ENCODE assay signal across 22 mouse cellular contexts in genomic region chr2:113210023-113210422, GRCm38 (mm10). TPM values are rescaled to one million over a fixed set of nuclear protein-coding genes. Genes with fewer than 3 reads are reported as not detected.
DNase-seq lines count a peak whose midpoint lies in the region; ATAC-seq lines count a peak whose summit lies in the region.
"Had no signal": no experiment of that assay in that cellular context is flagged by ENCODE, and none has a peak within 500 bp of the region (broad histone marks: within the 10 kb centered on the region; RNA-seq: fewer than 3 reads in every experiment).

No protein-coding gene starts in this region.

- no peaks in the 10 kb centered on the region for H3K9me3 ChIP-seq in midbrain, embryonic 11.5 days (ENCODE audit: control insufficient read depth, low read length)
- H3K9me3 ChIP-seq in midbrain, embryonic 10.5 days (replicated peaks) = no peaks in the 10 kb centered on the region
- H3K9me3 ChIP-seq: embryonic facial prominence, embryonic 13.5 days; embryonic facial prominence, embryonic 15.5 days; forebrain, embryonic 10.5 days; forebrain, embryonic 12.5 days had no signal

- DNase-seq in midbrain, embryonic 11.5 days (ENCODE audit: low spot score, missing footprints) = peak; percentile 53
- DNase-seq in midbrain, embryonic 10.5 days (ENCODE audit: low spot score) = no peak
- peak; percentile 64 for DNase-seq in brain, adult 2 months (ENCODE audit: low read depth, low spot score)
- peak; percentile 19 for DNase-seq in telencephalon, adult 2 months (ENCODE audit: low read depth, low spot score)
- DNase-seq: adrenal gland, adult 8-10 months; adrenal gland, postnatal 14 days; adrenal gland, postnatal 36 days; cerebellum, adult 11 months; cerebellum, adult 18-20 months; cerebellum, adult 8-10 months; cerebellum, adult 9-11 months; cerebellum, postnatal 14 days; cerebellum, postnatal 36 days; embryo, embryonic 11 days had no signal

- no peak overlapping the region for H3K4me3 ChIP-seq in midbrain, embryonic 11.5 days (ENCODE audit: low read depth, low read length)
- H3K4me3 ChIP-seq in midbrain, embryonic 10.5 days = no peak overlapping the region
- H3K4me3 ChIP-seq: embryonic facial prominence, embryonic 13.5 days; embryonic facial prominence, embryonic 15.5 days; erythroblast, embryonic 14.5 days; forebrain, embryonic 10.5 days; forebrain, embryonic 12.5 days had no signal

- ATAC-seq in midbrain, embryonic 11.5 days (ENCODE audit: low FRiP score) = no peak
- no peak for ATAC-seq in activated CD4-positive, CD25-positive, alpha-beta regulatory T cell, adult 4 months
- ATAC-seq: forebrain, embryonic 14.5 days; forebrain, embryonic 16.5 days had no signal

- H3K9ac ChIP-seq in midbrain, embryonic 11.5 days (ENCODE audit: low read length) = no peak overlapping the region
- H3K9ac ChIP-seq: embryonic facial prominence, embryonic 13.5 days; embryonic facial prominence, embryonic 15.5 days; forebrain, embryonic 12.5 days had no signal

- no peak overlapping the region for H3K27ac ChIP-seq in midbrain, embryonic 11.5 days (ENCODE audit: low read depth, low read length)
- H3K27ac ChIP-seq in midbrain, embryonic 10.5 days (replicated peaks) = no peak overlapping the region
- H3K27ac ChIP-seq: embryonic facial prominence, embryonic 13.5 days; embryonic facial prominence, embryonic 15.5 days; forebrain, embryonic 10.5 days; forebrain, embryonic 12.5 days had no signal

- H3K4me2 ChIP-seq in midbrain, embryonic 11.5 days = no peak overlapping the region
- H3K4me2 ChIP-seq: embryonic facial prominence, embryonic 13.5 days; embryonic facial prominence, embryonic 15.5 days; forebrain, embryonic 12.5 days had no signal

- no peaks in the 10 kb centered on the region for H3K36me3 ChIP-seq in midbrain, embryonic 11.5 days (ENCODE audit: control insufficient read depth, insufficient read depth, low read length)
- no peaks in the 10 kb centered on the region for H3K36me3 ChIP-seq in midbrain, embryonic 10.5 days
- H3K36me3 ChIP-seq: embryonic facial prominence, embryonic 13.5 days; embryonic facial prominence, embryonic 15.5 days; forebrain, embryonic 10.5 days; forebrain, embryonic 12.5 days had no signal

- H3K27me3 ChIP-seq in midbrain, embryonic 11.5 days (ENCODE audit: control insufficient read depth, insufficient read depth, low read length) = no peaks in the 10 kb centered on the region
- H3K27me3 ChIP-seq in midbrain, embryonic 10.5 days (ENCODE audit: low read depth, poor library complexity, severe bottlenecking) = peaks cover 10% of the 10 kb centered on the region

- 83% methylated on average over 3 of the region's 3 CpGs for WGBS in midbrain, embryonic 11.5 days
- 84% methylated on average over 3 of the region's 3 CpGs for WGBS in midbrain, embryonic 10.5 days

- H3K4me1 ChIP-seq in midbrain, embryonic 11.5 days (ENCODE audit: control insufficient read depth, insufficient read depth, low read length) = no peaks in the 10 kb centered on the region
- H3K4me1 ChIP-seq in midbrain, embryonic 10.5 days = peaks cover 5% of the 10 kb centered on the region; the same call in 1 of the 2 replicates
- H3K4me1 ChIP-seq: embryonic facial prominence, embryonic 13.5 days; embryonic facial prominence, embryonic 15.5 days; forebrain, embryonic 10.5 days; forebrain, embryonic 12.5 days had no signal

RNA-seq across cellular contexts. Expression of gene Ryr3, which starts 6.9 kb away (rescaled TPM):
- polyA plus RNA-seq in midbrain, embryonic 11.5 days (2014; fragmentation: Nextera tagmentation; extraction: Ambion mirVana) = 1.4 and 2.5 TPM in 2 replicates
- 1.0 and 1.9 TPM in 2 replicates for polyA plus RNA-seq in midbrain, embryonic 10.5 days (2016; fragmentation: Nextera tagmentation; extraction: Ambion mirVana)
- 1 to 10 TPM; 2.3 to 2.9 TPM for polyA plus RNA-seq in activated CD4-positive, CD25-positive, alpha-beta regulatory T cell, adult 4 months (2017; shearing (Covaris generic))
- polyA plus RNA-seq: erythroblast, embryonic 14.5 days had no signal
